Mouse (Mus musculus): ENCODE results near the gene Rxfp1. TPM values are rescaled to one million over a fixed set of nuclear protein-coding genes. Genes with fewer than 3 reads are reported as not detected.

Rxfp1 gene
- total RNA-seq, 1 experiment from 2014 or later, result 0.06 TPM

DNA sequence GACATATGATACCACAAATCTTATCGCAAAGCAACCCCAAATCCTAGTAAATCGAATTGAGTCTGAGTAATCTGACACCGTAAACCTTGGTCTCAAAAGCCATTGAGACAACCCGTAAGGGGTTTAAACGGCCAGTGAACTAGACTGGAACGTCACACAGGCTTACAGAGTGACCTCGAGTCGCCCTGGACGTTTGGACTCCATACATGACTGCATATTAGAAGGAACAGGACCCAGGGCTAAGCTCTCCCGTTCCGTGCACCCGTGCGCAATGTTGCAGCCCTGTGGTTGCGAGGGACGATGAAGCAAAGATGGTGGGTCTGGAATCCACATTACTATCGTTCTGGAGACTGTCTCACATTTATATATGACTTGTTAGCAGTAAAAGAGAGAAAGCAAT lies 65.5 kb downstream of the Rxfp1 start:
- DNase-seq, result no peak

DNA sequence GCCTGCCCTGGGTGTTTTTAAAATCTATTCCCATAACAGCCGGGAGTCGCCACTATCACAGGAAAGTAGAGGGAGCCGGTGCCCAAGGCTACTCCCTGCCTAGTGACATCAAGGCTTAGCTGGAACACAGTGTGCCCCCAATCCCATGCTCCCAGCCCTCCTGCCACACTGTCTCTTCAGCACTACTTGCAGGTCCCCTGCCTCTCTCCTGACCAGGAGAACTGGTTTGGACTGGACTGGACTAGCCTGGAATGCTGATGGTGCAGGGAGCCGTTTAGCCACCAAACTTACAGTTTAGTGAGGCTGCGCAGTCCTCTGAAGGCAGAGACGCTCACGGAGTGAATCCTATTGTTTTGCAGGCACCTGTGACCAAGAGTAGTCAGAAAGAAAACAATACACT lies 67.1 kb downstream of the Rxfp1 start:
- no peak for DNase-seq

DNA sequence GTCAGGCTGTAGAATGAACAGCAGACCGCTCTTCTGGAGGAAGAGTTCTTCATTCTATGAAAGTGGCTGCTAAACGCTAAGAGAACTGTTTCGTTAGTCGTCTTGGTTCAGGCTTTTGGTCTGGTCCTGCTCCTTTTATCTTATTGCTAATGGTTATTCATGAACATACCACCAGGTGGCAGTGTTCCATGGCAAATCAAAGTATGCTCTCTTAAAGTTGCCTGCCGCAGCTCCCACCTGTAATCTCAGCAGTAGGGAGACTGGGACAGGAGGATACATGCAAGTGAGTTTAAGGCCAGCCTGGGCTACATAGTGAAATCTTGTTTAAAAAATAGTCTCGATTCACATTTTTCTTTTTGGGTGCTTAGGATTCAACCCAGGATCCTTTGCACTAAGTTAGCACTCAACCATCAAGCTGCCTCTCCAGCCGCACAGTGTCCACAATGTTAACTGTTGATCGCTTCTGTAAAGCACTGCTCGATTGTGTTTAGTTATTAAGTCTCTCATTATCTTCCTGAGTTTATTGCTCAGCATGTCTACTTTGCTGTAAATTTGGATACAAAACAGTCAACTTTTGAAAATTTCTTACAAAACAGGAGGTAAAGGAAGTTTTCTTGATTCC lies 72.8 kb downstream of the Rxfp1 start:
- peak; percentile 4 for DNase-seq

DNA sequence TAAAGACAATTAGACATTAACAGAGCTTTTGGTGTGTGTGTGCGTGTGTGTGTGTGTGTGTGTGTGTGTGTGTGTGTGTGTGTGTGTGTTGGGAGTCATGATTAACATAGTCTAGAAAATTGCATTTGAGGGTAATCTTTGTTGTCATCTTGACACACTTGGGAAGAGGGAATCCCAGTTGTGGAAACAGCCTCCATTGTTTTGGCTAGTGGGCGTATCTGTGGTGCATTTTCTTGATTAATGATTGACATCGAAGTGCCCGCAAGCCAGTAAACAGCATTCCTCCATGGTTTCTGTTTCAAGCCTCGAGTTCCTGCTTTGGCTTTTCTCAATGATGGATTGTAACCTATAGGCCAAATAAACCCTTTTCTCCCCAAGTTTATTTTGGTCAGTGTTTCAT lies 81.0 kb downstream of the Rxfp1 start:
- DNase-seq, result no peak

DNA sequence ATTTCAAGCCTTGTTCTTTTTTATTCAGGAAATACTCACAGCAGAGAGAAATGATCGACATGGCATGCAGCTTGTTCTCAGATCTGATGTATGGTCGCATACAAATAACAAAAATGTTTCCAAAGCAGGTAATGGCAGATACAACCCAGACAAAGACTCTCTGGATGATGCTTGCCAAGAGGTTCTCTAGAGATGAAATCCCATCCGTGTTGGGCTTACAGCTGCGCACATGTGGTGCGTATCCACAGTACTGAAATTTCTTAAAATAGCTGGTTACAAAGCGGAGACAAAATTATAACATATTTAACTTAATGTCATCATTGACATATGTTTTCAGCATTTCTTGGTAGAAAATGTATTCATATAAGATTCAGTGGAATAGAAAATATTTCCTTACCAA lies 85.6 kb downstream of the Rxfp1 start:
- DNase-seq, result no peak

DNA sequence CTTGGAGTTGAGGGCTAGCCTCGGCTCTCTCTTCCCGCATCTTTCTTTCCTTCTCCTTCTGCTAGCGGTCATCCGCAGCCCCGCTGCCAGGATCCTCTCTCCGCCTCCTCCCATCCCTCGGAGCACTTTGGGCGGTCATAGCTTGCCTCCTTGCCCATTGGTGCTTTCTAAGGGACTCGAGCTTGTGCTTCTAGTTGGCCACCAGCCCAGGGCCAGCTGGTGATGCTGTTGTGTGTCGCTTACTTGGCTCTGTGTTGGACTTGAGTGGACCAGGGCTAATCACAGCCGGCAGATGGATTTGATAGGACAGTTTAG lies 108.3 kb downstream of the Rxfp1 start, which contains the start of gene Etfdh:
Etfdh (minus strand) TSS at position 85 of the 315 bp plus-strand sequence.
- DNase-seq, result peak; percentile 70

DNA sequence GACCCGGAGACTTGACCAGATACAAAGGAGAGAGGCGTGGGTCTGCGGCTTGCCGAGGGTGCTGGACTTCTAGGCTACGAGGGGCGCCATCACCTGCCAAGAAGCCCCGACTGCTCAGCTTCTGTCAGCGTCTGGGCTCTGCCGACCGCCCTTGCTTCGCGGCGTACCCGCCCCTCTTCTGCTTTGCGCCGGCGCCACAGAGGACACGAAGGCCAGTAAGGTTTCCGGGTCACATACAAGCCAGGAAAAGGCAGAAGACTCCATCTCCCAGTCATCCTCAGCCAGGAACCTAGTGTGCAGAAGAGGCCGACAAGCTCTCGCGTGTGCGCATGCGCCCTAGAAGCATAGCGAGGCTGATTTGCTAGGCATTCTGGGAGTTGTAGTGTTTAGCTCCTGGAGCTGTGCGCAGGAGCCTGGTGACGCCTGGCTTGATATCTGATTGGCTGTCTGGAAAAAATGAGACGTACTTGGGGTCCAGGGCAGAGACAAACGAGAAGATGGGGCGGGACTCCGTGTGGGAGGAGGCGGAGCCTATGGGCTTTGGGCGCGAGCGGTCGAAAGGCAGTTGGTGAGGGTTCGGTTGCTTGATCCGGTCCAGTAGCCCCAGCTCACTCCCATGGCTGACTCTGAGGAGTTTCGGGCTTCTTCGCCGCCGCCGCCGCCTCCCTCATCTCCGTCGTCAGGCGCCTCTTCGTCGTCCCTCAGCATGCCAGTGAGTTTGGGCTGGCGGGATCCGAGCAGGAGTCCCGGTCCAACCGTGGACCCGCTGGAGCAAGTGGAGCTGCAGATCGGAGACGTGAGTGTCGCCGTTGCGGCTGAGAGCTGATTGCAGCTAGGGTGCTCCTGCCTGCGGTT lies 108.9 kb downstream of the Rxfp1 start, which contains the start of gene 4930579G24Rik:
4930579G24Rik (plus strand) TSS at position 519 of the 855 bp plus-strand sequence.
- DNase-seq, result peak; percentile 89

DNA sequence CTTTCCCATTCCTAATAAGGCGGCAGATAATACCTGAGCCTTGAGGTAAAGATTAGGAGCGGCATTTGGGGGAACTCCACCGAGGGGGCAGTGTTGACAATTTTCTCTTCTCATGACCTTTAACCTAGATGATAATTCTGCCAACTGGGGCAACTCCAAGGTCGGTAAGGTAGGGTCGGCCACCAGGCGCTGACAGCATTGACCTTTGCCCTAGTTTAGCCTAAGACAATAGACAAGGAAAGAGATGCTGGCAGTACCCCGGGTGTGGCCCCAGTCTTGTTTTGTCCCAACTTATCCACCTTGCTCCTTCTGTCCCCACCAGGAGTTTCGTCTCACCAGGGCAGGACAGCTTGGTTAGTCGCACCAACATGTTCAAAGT lies 109.5 kb downstream of the Rxfp1 start:
- no peak for DNase-seq

DNA sequence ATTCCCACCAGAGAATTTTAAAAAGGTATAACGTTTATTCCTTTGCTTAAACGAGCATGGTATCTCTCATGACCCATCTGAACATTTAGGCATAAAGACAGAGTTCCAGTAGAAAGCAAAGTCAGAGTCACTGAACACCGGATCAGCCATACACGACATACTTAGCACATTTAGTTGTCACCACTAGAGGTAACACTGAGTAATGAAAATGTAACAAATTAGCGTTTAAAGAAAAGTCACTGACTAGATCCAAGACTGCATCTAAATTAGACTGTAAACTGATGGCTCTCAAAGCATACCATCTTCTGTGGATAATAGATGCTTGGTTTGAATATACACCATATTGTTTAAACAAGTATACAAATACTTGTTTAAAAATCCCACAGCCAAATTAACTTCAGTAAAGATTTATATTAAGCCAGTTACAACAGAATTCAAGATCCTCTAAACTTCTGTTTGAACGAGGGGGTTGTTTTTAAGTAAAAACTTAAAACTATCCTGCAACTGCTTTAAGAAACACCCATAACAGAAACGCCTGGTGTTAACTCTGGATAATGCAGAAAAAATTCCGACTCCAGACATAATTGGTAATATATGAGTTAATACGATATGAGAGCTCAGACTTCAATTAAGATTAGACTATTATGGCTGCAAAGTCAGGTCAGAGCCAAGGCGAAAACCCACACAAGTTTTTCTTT lies 110.0 kb downstream of the Rxfp1 start:
- no peak for DNase-seq

DNA sequence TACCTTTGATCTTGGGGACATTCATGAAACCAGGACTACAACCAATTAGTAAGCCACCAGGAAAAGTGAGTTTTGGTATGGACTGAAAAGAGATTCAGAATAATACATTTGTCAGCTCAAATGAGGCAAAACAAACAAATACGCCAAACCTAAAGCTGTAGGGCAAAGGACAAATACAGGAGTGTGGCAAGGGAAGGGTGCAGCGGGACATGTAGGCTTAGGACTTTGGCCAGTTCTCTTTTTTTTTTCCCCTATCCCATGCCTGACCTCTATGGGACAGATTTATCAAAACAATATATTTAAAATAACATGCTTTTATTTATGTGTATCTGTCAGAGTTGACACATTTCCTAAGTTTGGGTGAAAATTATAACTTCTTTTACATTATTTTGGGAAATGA lies 127.8 kb downstream of the Rxfp1 start:
- DNase-seq, result no peak

DNA sequence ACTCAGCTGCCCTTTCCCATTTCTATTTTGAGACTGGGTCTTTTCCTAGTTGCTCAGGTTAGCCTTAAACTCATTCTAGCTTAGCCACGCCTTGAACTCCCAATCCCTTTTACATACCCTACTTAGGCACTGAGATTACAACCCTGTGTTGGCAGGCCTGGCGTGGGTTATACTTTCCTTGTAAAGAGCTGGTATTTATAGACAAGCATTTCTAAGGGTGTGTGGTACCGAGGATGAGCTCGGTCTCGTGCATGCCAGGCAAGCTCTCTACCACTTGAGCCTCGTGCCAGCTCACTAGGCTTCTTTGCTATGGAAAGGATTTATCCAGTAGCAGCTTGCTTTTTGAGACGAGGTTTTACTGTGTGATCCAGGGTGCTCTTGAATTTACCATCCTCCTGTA lies 142.2 kb downstream of the Rxfp1 start:
- no peak for DNase-seq

DNA sequence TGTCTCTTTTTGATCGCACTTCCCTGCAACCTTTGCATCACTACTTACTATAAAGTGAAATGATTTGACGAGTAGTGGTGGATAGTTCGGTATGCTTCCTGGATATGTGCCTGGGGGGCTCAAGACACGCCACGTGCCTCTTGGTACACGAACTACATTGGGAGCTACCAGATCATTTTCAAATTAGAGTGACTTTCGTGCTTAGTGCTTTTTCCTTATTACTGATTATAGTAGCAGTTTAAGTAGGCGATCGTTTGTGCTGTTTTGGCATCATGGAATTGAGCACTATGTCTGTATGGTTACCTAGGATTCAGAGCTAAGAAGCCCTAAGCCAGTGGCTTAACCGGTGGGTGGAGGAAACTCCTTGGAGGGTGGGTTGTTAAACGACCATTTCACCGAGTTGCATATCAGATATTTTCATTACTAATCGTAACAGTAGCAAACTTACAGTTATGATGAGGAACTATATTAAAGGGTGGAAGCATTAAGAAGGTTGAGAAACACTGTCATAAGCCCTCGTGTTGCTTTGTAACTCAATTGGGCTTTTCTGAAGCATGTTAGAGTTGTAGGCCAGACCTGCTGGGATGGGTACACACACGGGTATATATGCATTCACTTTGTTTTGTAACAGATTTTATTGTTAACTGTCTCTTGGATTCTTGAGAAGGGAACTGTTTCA lies 145.7 kb downstream of the Rxfp1 start:
- no peak for DNase-seq

Other genes with a start within 250 kb of the Rxfp1 start
- gene Fnip2, start 170.1 kb downstream of the Rxfp1 start, total RNA-seq (2021), result 7.7 and 8.6 TPM in 2 replicates
- 55.7 and 62.3 TPM in 2 replicates for gene Ppid, start 146.5 kb downstream of the Rxfp1 start, total RNA-seq (2021)
- gene 4930579G24Rik, start 108.8 kb downstream of the Rxfp1 start, total RNA-seq (2021), result 3.9 TPM in 2 replicates
- gene Etfdh, start 108.4 kb downstream of the Rxfp1 start, total RNA-seq (2021), result 163 and 173 TPM in 2 replicates
- 13.9 and 17.2 TPM in 2 replicates for gene Tmem144, start 114.9 kb upstream of the Rxfp1 start, total RNA-seq (2021)
- gene Fam198b, start 146.7 kb upstream of the Rxfp1 start, total RNA-seq (2021), result 12.4 and 13.2 TPM in 2 replicates